Mouse (Mus musculus) midbrain, postnatal 0 days (tissue): ENCODE data around the gene Arl6ip1. TPM values are rescaled to one million over a fixed set of nuclear protein-coding genes. Genes with fewer than 3 reads are reported as not detected.

Experiments used
- ATAC-seq: fragments of 200-750 bp; cut with Nextera tagmentation; 2 replicates; pipeline ENCODE4 v1.8.0; 2017; ENCODE audit warnings: moderate number of reproducible peaks, mild to moderate bottlenecking, moderate TSS enrichment, moderate library complexity; ENCODE audit not compliant: low FRiP score
- DNase-seq: peaks from one replicate; pipeline ENCODE4 v3.0.0-alpha.2; 2015; ENCODE audit warnings: low spot score
- H3K27ac ChIP-seq: fragments of 300-500 bp; sonication (generic); 2 replicates; pipeline ENCODE4 v1.5.1; 2014; ENCODE audit warnings: low read depth, mild to moderate bottlenecking, low read length, mixed read lengths
- H3K27me3 ChIP-seq: fragments of 300-500 bp; sonication (generic); 2 replicates; pipeline ENCODE4 v1.6.1; 2014; ENCODE audit warnings: low read length, control low read depth, mixed read lengths; ENCODE audit not compliant: insufficient read depth
- H3K36me3 ChIP-seq: fragments of 300-500 bp; sonication (generic); 2 replicates; pipeline ENCODE4 v1.6.1; 2014; ENCODE audit warnings: low read length, control low read depth, mixed read lengths; ENCODE audit not compliant: insufficient read depth
- H3K4me1 ChIP-seq: fragments of 300-500 bp; sonication (generic); 2 replicates; pipeline ENCODE4 v1.6.1; 2014; ENCODE audit warnings: mild to moderate bottlenecking, control low read depth, antibody characterized with exemption, low read length, mixed read lengths; ENCODE audit not compliant: insufficient read depth
- H3K4me2 ChIP-seq: fragments of 300-500 bp; sonication (generic); 2 replicates; pipeline ENCODE4 v1.6.1; 2014; ENCODE audit warnings: low read depth, mild to moderate bottlenecking, low read length, mixed read lengths; ENCODE audit not compliant: poor library complexity, severe bottlenecking
- H3K4me3 ChIP-seq: fragments of 300-500 bp; sonication (generic); 2 replicates; pipeline ENCODE4 v1.5.1; 2014; ENCODE audit warnings: low read depth, mild to moderate bottlenecking, low read length, moderate library complexity
- H3K9ac ChIP-seq: fragments of 300-500 bp; sonication (generic); replicated peaks from 2 replicates; pipeline ENCODE4 v1.6.1; 2014; ENCODE audit warnings: mild to moderate bottlenecking, low read length, moderate library complexity, mixed read lengths; ENCODE audit not compliant: poor library complexity, severe bottlenecking
- H3K9me3 ChIP-seq: fragments of 300-500 bp; sonication (generic); 2 replicates; pipeline ENCODE4 v1.6.1; 2016; ENCODE audit warnings: low read length, control low read depth
- CTCF ChIP-seq: IDR thresholded peaks from 2 replicates; pipeline ENCODE4 v1.5.1; 2016; ENCODE audit warnings: antibody characterized with exemption, mild to moderate bottlenecking
- WGBS: fragments of 180-500 bp; shearing (Covaris S2); extraction: QIAGEN DNeasy Blood & Tissue Kit; methylation state at CpG from one replicate; pipeline ENCODE4 v1.1.7; 2014; 5-methylcytosine and 5-hydroxymethylcytosine counted together
- polyA plus RNA-seq: library from polyadenylated mRNA; unstranded; fragments of >200 nt; fragmentation: Nextera tagmentation; extraction: Ambion mirVana; gene quantifications from 2 replicates; pipeline ENCODE4 v1.2.1, GENCODE M21; 2015
- total RNA-seq: library from RNA; depleted of rRNA; stranded (reverse); fragments of >200 nt; gene quantifications from 2 replicates; pipeline ENCODE4 v1.2.3, GENCODE M21; 2014

Gene Arl6ip1
- total and polyA plus RNA-seq, 2 experiments from 2014 or later = 461 to 727 TPM

GRCm38 (mm10) chr7:118119142-118119541 lies 10.3 kb downstream of the Arl6ip1 start:
- peaks cover 26% of the 10 kb centered on the region for H3K36me3 ChIP-seq
- H3K9me3 ChIP-seq = no peaks in the 10 kb centered on the region
- no peaks in the 10 kb centered on the region for H3K4me1 ChIP-seq
- no peak for TF ChIP-seq CTCF
- H3K27ac ChIP-seq = no peak overlapping the region
- no peaks in the 10 kb centered on the region for H3K27me3 ChIP-seq
- WGBS = 33% methylated on average over 2 of the region's 2 CpGs
- no peak for ATAC-seq
- no peak overlapping the region for H3K4me2 ChIP-seq
- H3K4me3 ChIP-seq = no peak overlapping the region
- no peak for DNase-seq
- no peak overlapping the region for H3K9ac ChIP-seq

DNA sequence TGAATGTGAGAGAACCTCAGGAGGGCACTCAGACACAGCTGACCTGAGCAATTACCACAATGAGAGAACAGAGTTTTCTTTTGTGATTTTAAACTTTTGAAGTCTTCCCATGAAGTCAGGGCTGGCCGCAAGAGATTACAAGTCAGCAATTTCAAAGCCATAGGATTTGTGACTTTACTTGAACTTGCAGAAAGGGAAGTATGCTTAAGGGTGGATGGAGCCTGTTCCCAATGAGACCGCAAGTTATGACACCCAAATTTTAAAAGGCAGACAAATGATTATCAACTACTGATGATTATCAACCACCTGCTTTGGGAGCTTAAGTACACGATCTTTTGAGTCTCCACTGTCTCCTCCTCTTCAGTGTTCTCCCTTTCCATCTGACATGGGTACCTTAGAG lies 11.0 kb downstream of the Arl6ip1 start:
- 82% methylated on average over 3 of the region's 3 CpGs for WGBS
- no peaks in the 10 kb centered on the region for H3K27me3 ChIP-seq
- H3K36me3 ChIP-seq = peaks cover 28% of the 10 kb centered on the region
- no peak overlapping the region for H3K4me3 ChIP-seq
- H3K9ac ChIP-seq = no peak overlapping the region
- no peak for DNase-seq
- H3K4me1 ChIP-seq = peaks cover 4% of the 10 kb centered on the region; the same call in 1 of the 2 replicates
- no peak overlapping the region for H3K27ac ChIP-seq
- ATAC-seq = no peak
- no peak overlapping the region for H3K4me2 ChIP-seq
- TF ChIP-seq CTCF = no peak
- H3K9me3 ChIP-seq = no peaks in the 10 kb centered on the region

DNA sequence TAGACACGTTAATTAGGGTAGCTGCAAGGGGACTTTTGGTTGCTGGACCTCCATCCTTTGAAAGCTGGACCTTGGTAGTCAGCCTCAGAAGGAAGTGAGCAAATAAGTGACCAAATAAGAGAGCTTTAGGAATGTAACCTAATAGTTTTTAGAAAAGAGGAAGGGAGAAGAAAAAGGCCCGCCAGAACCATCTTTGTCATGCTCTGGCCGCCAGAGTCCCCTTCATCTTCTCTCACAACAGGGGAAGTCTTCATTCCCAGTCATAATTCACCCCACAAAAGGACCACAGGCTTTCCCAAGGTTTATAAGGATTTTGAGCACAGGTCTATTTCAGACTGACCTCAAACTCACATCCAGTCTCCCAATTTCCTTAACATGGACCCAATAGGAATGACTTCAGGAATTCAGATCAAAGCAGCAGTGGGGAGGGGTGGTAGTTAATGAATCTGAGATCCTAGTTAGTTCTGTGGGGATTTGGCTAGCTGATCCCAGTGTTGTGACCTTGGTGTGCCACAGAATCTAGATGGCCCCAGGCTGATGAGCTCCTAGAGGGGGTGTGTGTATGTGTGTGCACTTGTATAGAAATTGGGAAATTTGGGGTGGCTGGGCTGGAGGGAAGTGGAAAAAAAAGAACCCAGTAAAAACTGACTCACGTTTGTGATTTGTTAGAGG lies 11.8 kb downstream of the Arl6ip1 start:
- H3K4me3 ChIP-seq = no peak overlapping the region
- no peaks in the 10 kb centered on the region for H3K27me3 ChIP-seq
- ATAC-seq (no peak), DNase-seq (no peak)
- 59% methylated on average over 4 of the region's 4 CpGs for WGBS
- peaks cover 28% of the 10 kb centered on the region for H3K36me3 ChIP-seq
- H3K4me2 ChIP-seq = no peak overlapping the region
- H3K9me3 ChIP-seq = no peaks in the 10 kb centered on the region
- TF ChIP-seq CTCF = no peak
- H3K9ac ChIP-seq = no peak overlapping the region
- H3K27ac ChIP-seq = no peak overlapping the region
- peaks cover 4% of the 10 kb centered on the region; the same call in 1 of the 2 replicates for H3K4me1 ChIP-seq

GRCm38 (mm10) chr7:118116787-118117538 lies 12.5 kb downstream of the Arl6ip1 start:
- H3K9ac ChIP-seq = no peak overlapping the region
- H3K4me3 ChIP-seq = peak overlapping the region; percentile 91; the same call in 1 of the 2 replicates
- peaks cover 26% of the 10 kb centered on the region for H3K36me3 ChIP-seq
- no peak overlapping the region for H3K27ac ChIP-seq
- WGBS = 18% methylated on average over 8 of the region's 8 CpGs
- ATAC-seq = no peak
- H3K4me2 ChIP-seq = peak overlapping the region; percentile 54
- DNase-seq = no peak
- no peaks in the 10 kb centered on the region for H3K27me3 ChIP-seq
- H3K4me1 ChIP-seq = peaks cover 4% of the 10 kb centered on the region; the same call in 1 of the 2 replicates
- no peak for TF ChIP-seq CTCF
- no peaks in the 10 kb centered on the region for H3K9me3 ChIP-seq

GRCm38 (mm10) chr7:118115877-118116568 lies 13.4 kb downstream of the Arl6ip1 start, which contains the start of gene Rps15a:
Gene Rps15a (minus strand): TSS chr7:118116188.
- WGBS = under 1% methylated on average over 40 of the region's 40 CpGs
- peak within 1 kb of the TSS; percentile 89 for H3K9ac ChIP-seq
- peak within 1 kb of the TSS; percentile 91 for H3K4me3 ChIP-seq
- H3K27ac ChIP-seq = peak within 1 kb of the TSS; percentile 88
- H3K27me3 ChIP-seq = no peaks in the 10 kb centered on the region
- peaks cover 11% of the 10 kb centered on the region; the same call in 1 of the 2 replicates for H3K4me1 ChIP-seq
- ATAC-seq = peak; percentile 89
- no peaks in the 10 kb centered on the region for H3K9me3 ChIP-seq
- peak within 1 kb of the TSS; percentile 71 for H3K4me2 ChIP-seq
- TF ChIP-seq CTCF = peak; percentile 29; the same call in 1 of the 2 replicates
- H3K36me3 ChIP-seq = peaks cover 25% of the 10 kb centered on the region
- peak; percentile 99 for DNase-seq
